Mouse (Mus musculus): ENCODE results near the gene Cc2d1a.

GRCm38 (mm10) chr8:84105676-84106075 lies 42.1 kb downstream of the Cc2d1a start:
- no peak for TF ChIP-seq CTCF (IDR thresholded peaks at IDR 0.05; ENCODE audit: low read depth, low read length)
- TF ChIP-seq POLR2A (IDR thresholded peaks at IDR 0.05; ENCODE audit: insufficient read depth, low read length), result no peak

Data from ES-Bruce4 (cell line).